Mouse (Mus musculus): ENCODE data around the gene C330021F23Rik. TPM values are rescaled to one million over a fixed set of nuclear protein-coding genes. Genes with fewer than 3 reads are reported as not detected.

The C330021F23Rik gene
- polyA plus RNA-seq, 1 experiment = 0.05 TPM

- Histone ChIP-seq H3ac (ENCODE audit: control insufficient read depth, insufficient read length) (no peak overlapping the region), H3K79me2 (ENCODE audit: control insufficient read depth, insufficient read depth) (no peaks in the 10 kb centered on the region), H3K27me3 (ENCODE audit: control insufficient read depth, insufficient read depth, insufficient read length) (no peaks in the 10 kb centered on the region), H3K4me2 (ENCODE audit: low read depth) (no peak overlapping the region), H3K4me3 (no peak overlapping the region), H3K36me3 (ENCODE audit: control insufficient read depth, insufficient read depth) (no peaks in the 10 kb centered on the region)
- no peak for TF ChIP-seq MYOD1 (IDR thresholded peaks at IDR 0.05; ENCODE audit: control insufficient read depth in 1 of 3, insufficient read length in 2 of 3, low read depth in 2 of 3)
- no peak for TF ChIP-seq MAX (IDR thresholded peaks at IDR 0.05; ENCODE audit: low read depth)
- TF ChIP-seq POLR2A (IDR thresholded peaks at IDR 0.05; ENCODE audit: insufficient read length, low read depth) = no peak
- TF ChIP-seq POLR2AphosphoS2 (IDR thresholded peaks at IDR 0.05; ENCODE audit: insufficient read length, low read depth) = no peak
- TF ChIP-seq TCF12 (IDR thresholded peaks at IDR 0.05; ENCODE audit: insufficient read depth, poor library complexity, severe bottlenecking) = no peak
- no peak for TF ChIP-seq TCF3 (IDR thresholded peaks at IDR 0.05; ENCODE audit: insufficient read length, low read depth)
- TF ChIP-seq REST (IDR thresholded peaks at IDR 0.05; ENCODE audit: insufficient read depth, insufficient read length) = no peak
- TF ChIP-seq SRF (IDR thresholded peaks at IDR 0.05; ENCODE audit: control insufficient read depth, insufficient read length, low read depth) = no peak
- no peak for TF ChIP-seq USF1 (IDR thresholded peaks at IDR 0.05; ENCODE audit: low read depth)
- TF ChIP-seq MYOG (IDR thresholded peaks at IDR 0.05; ENCODE audit: control insufficient read depth in 1 of 3, insufficient read depth in 1 of 3, insufficient read length in 2 of 3, low read depth in 2 of 3) = no peak
- TF ChIP-seq CEBPB (IDR thresholded peaks at IDR 0.05; ENCODE audit: insufficient read depth, poor library complexity, severe bottlenecking) = no peak
- TF ChIP-seq E2F4 (IDR thresholded peaks at IDR 0.05; ENCODE audit: insufficient read depth) = no peak
Observed at GRCm38 (mm10) chr8:3593470-3593869, 25.7 kb downstream of the C330021F23Rik start.

- Histone ChIP-seq H3K79me2 (ENCODE audit: control insufficient read depth, insufficient read depth) (no peaks in the 10 kb centered on the region), H3K27me3 (ENCODE audit: control insufficient read depth, insufficient read depth, insufficient read length) (no peaks in the 10 kb centered on the region), H3ac (ENCODE audit: control insufficient read depth, insufficient read length) (no peak overlapping the region), H3K36me3 (ENCODE audit: control insufficient read depth, insufficient read depth) (no peaks in the 10 kb centered on the region), H3K4me2 (ENCODE audit: low read depth) (no peak overlapping the region), H3K4me3 (no peak overlapping the region)
- no peak for TF ChIP-seq E2F4 (IDR thresholded peaks at IDR 0.05; ENCODE audit: insufficient read depth)
- no peak for TF ChIP-seq SRF (IDR thresholded peaks at IDR 0.05; ENCODE audit: control insufficient read depth, insufficient read length, low read depth)
- no peak for TF ChIP-seq CEBPB (IDR thresholded peaks at IDR 0.05; ENCODE audit: insufficient read depth, poor library complexity, severe bottlenecking)
- no peak for TF ChIP-seq POLR2A (IDR thresholded peaks at IDR 0.05; ENCODE audit: insufficient read length, low read depth)
- TF ChIP-seq TCF12 (IDR thresholded peaks at IDR 0.05; ENCODE audit: insufficient read depth, poor library complexity, severe bottlenecking) = no peak
- TF ChIP-seq TCF3 (IDR thresholded peaks at IDR 0.05; ENCODE audit: insufficient read length, low read depth) = no peak
- no peak for TF ChIP-seq USF1 (IDR thresholded peaks at IDR 0.05; ENCODE audit: low read depth)
- no peak for TF ChIP-seq REST (IDR thresholded peaks at IDR 0.05; ENCODE audit: insufficient read depth, insufficient read length)
- TF ChIP-seq MYOG (IDR thresholded peaks at IDR 0.05; ENCODE audit: control insufficient read depth in 1 of 3, insufficient read depth in 1 of 3, insufficient read length in 2 of 3, low read depth in 2 of 3) = no peak
- TF ChIP-seq MYOD1 (IDR thresholded peaks at IDR 0.05; ENCODE audit: control insufficient read depth in 1 of 3, insufficient read length in 2 of 3, low read depth in 2 of 3) = no peak
- no peak for TF ChIP-seq MAX (IDR thresholded peaks at IDR 0.05; ENCODE audit: low read depth)
- TF ChIP-seq POLR2AphosphoS2 (IDR thresholded peaks at IDR 0.05; ENCODE audit: insufficient read length, low read depth) = no peak
Observed at GRCm38 (mm10) chr8:3594466-3594865, 26.7 kb downstream of the C330021F23Rik start.

DNA sequence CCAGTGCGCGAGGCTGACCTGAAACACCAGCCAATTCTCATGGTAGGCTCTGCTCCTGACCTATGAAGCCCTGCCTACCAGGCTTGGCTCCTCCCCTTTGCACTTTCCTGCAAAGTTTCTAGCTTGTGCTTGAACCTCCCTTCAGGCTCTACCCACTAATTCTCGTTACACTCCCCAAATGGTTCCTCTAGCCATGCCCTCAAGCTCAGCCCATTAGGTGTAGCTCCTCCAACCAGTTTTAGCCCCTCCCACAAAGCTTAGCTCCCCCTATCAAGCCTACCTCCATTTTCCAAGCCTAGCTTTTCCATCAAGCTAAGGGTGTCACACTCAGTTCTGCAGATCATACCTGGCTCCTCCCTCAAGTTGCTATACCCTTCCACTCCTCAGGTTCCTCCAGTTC, 30.3 kb downstream of the C330021F23Rik start:
- H3K36me3 ChIP-seq (ENCODE audit: control insufficient read depth, insufficient read depth) = no peaks in the 10 kb centered on the region
- no peaks in the 10 kb centered on the region for H3K79me2 ChIP-seq (ENCODE audit: control insufficient read depth, insufficient read depth)
- H3ac ChIP-seq (ENCODE audit: control insufficient read depth, insufficient read length) = no peak overlapping the region
- H3K27me3 ChIP-seq (ENCODE audit: control insufficient read depth, insufficient read depth, insufficient read length) = no peaks in the 10 kb centered on the region
- H3K4me2 ChIP-seq (ENCODE audit: low read depth) = no peak overlapping the region
- TF ChIP-seq TCF3 (IDR thresholded peaks at IDR 0.05; ENCODE audit: insufficient read length, low read depth) (no peak), POLR2A (IDR thresholded peaks at IDR 0.05; ENCODE audit: insufficient read length, low read depth) (no peak)
- H3K4me3 ChIP-seq = no peak overlapping the region

- Histone ChIP-seq H3K4me2 (ENCODE audit: low read depth) (no peak overlapping the region), H3K36me3 (ENCODE audit: control insufficient read depth, insufficient read depth) (no peaks in the 10 kb centered on the region), H3ac (ENCODE audit: control insufficient read depth, insufficient read length) (no peak overlapping the region), H3K79me2 (ENCODE audit: control insufficient read depth, insufficient read depth) (no peaks in the 10 kb centered on the region), H3K27me3 (ENCODE audit: control insufficient read depth, insufficient read depth, insufficient read length) (no peaks in the 10 kb centered on the region), H3K4me3 (no peak overlapping the region)
- no peak for TF ChIP-seq MYOG (IDR thresholded peaks at IDR 0.05; ENCODE audit: control insufficient read depth in 1 of 3, insufficient read depth in 1 of 3, insufficient read length in 2 of 3, low read depth in 2 of 3)
- no peak for TF ChIP-seq USF1 (IDR thresholded peaks at IDR 0.05; ENCODE audit: low read depth)
Observed at GRCm38 (mm10) chr8:3599219-3599618, 31.4 kb downstream of the C330021F23Rik start.

DNA sequence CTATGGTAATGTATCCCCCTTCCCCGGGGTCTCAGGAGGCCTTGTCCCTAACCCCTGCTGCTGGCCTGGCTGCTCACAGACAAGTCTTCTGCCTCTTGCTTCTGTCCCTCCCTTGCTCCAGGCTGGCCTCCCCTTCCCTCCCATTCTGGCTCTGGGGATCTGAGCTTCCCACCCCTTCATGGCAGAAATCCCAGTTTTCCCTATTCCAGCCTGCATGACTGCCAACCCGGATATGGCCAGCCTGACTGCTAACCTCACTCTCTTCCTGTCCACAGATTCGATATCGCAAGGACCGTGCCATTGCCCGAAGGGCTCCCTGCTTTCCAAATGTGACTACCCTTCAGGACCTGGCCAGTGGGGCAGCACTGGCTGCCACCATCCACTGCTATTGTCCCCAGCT, 32.6 kb downstream of the C330021F23Rik start:
- no peaks in the 10 kb centered on the region for H3K27me3 ChIP-seq (ENCODE audit: control insufficient read depth, insufficient read depth, insufficient read length)
- TF ChIP-seq MYOG (IDR thresholded peaks at IDR 0.05; ENCODE audit: control insufficient read depth in 1 of 3, insufficient read depth in 1 of 3, insufficient read length in 2 of 3, low read depth in 2 of 3) (no peak), E2F4 (IDR thresholded peaks at IDR 0.05; ENCODE audit: insufficient read depth) (no peak), REST (IDR thresholded peaks at IDR 0.05; ENCODE audit: insufficient read depth, insufficient read length) (no peak), TCF12 (IDR thresholded peaks at IDR 0.05; ENCODE audit: insufficient read depth, poor library complexity, severe bottlenecking) (no peak), USF1 (IDR thresholded peaks at IDR 0.05; ENCODE audit: low read depth) (no peak), SRF (IDR thresholded peaks at IDR 0.05; ENCODE audit: control insufficient read depth, insufficient read length, low read depth) (no peak), TCF3 (IDR thresholded peaks at IDR 0.05; ENCODE audit: insufficient read length, low read depth) (no peak), MAX (IDR thresholded peaks at IDR 0.05; ENCODE audit: low read depth) (no peak), POLR2AphosphoS2 (IDR thresholded peaks at IDR 0.05; ENCODE audit: insufficient read length, low read depth) (no peak), CEBPB (IDR thresholded peaks at IDR 0.05; ENCODE audit: insufficient read depth, poor library complexity, severe bottlenecking) (no peak), POLR2A (IDR thresholded peaks at IDR 0.05; ENCODE audit: insufficient read length, low read depth) (no peak), MYOD1 (IDR thresholded peaks at IDR 0.05; ENCODE audit: control insufficient read depth in 1 of 3, insufficient read length in 2 of 3, low read depth in 2 of 3) (no peak)
- no peak overlapping the region for H3K4me2 ChIP-seq (ENCODE audit: low read depth)
- no peaks in the 10 kb centered on the region for H3K36me3 ChIP-seq (ENCODE audit: control insufficient read depth, insufficient read depth)
- no peaks in the 10 kb centered on the region for H3K79me2 ChIP-seq (ENCODE audit: control insufficient read depth, insufficient read depth)
- H3ac ChIP-seq (ENCODE audit: control insufficient read depth, insufficient read length) = no peak overlapping the region
- no peak overlapping the region for H3K4me3 ChIP-seq
